Mouse (Mus musculus) CD8-positive naive resting alpha-beta T cell, adult 2 months (primary cell): ENCODE measurements at regions not wholly inside any gene's neighbourhood (a gene's known extent, or its start where the extent isn't known, plus 50 kb on each side); places are given as distances from the start of the nearest gene placed in this dataset.

Source experiments
- DNase-seq, 2 experiments: peaks; one replicate each; pipeline ENCODE4 v3.0.0; 2022; ENCODE audit warnings: low read depth in 2 of 2, low spot score in 2 of 2

DNA sequence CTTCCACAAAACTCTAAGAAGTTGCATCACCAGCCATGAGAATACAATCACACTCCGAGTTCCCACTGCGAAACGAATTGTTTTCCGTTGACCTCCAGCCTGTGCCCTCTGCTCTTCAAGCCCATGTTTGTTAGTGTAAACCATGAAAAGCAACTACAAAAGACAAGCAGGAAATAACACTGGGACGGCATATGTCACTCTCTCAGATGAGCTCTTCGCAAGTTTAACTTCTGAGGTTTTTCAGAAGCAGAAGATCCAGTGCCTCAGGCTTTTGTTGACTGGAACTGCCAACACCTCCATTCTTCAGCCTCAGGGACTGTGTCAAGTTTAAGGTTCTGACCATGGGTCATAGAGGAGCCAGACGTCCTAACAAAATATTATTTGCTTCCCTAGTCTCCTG lies 50.2 kb upstream of the Lmcd1 start:
- no peak for DNase-seq
